Mouse (Mus musculus) G1E-ER4 (cell line): ENCODE results near the gene Gm3336. TPM values are rescaled to one million over a fixed set of nuclear protein-coding genes. Genes with fewer than 3 reads are reported as not detected.

Experiments used
- GATA1 ChIP-seq: IDR thresholded peaks from one replicate; pipeline ENCODE4 v1.8.0; 2012; ENCODE audit warnings: low read length, inconsistent platforms
- polyA plus RNA-seq: library from polyadenylated mRNA; stranded (reverse); fragments of >175 nt; gene quantifications from 2 replicates; pipeline ENCODE4 v1.2.3, GENCODE M21; 2012

Gene Gm3336
- polyA plus RNA-seq, 1 experiment = not detected

DNA sequence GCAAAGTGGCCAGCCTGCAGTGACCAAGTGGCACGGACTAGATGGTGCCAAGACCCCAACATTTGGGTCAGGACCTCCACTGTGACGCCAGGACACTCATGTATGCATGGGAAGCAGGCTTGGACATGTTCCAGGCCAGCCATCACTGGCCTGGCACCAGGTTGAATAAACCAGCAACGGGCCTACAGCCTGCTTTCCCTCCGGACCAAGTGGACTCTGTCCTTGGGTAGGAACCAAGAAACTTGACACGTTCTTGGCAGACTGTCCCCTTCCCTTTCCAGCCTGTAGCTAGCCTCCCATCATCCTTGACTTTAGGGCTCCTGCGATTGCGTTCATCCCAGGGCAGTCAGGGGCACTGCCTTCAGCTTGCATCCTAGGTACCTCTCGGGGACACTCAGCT lies 30.8 kb upstream of the Gm3336 start:
- no peak for TF ChIP-seq GATA1

DNA sequence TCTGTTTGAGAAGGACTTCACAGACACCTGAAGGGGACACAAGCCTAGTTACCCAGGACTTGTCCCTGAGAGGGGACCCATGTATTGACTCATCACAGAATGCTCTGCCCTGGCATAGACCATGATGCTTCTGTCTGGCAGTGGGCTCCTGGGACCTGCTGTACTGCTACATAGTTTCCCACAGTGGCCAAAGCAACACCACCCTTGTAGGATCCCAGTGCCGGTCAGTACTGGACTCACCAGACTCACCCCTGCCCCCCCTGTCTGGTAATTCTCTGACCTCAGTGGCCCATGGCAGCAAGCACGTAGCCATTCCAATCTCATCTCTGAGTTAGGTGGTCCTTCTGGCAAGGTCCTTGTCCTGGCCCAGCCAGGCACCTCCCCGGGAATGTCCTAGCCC lies 30.2 kb upstream of the Gm3336 start:
- no peak for TF ChIP-seq GATA1

DNA sequence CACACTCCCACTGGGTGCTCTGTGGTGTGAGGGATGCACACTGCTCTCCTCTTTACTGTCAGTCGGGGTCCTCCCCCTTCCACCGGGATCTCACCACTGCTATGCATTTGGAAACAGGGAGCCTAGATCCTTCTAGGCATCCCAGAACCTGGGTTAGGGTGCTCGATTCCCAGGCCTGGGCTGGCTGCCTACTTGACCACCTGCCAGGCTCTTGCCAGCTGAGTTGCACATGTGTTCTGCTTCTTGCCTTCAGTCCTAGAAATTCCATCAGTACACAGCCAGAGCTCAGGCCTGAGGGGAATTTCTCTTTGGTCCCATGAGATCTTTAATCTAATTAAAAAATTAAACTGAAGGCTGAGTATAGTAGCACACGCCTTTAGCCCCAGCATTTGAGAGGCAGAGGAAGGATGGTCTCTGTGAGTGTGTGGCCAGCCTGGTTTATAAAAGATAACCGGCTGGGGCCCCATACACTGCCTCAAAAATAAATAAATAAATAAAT lies 28.4 kb upstream of the Gm3336 start:
- no peak for TF ChIP-seq GATA1

GRCm38 (mm10) chr8:70691230-70691629 lies 27.1 kb upstream of the Gm3336 start:
- no peak for TF ChIP-seq GATA1

- no peak for TF ChIP-seq GATA1
Measured at GRCm38 (mm10) chr8:70691727-70692231, 26.6 kb upstream of the Gm3336 start.

- TF ChIP-seq GATA1 = no peak
Measured at GRCm38 (mm10) chr8:70693636-70694035, 24.7 kb upstream of the Gm3336 start.

DNA sequence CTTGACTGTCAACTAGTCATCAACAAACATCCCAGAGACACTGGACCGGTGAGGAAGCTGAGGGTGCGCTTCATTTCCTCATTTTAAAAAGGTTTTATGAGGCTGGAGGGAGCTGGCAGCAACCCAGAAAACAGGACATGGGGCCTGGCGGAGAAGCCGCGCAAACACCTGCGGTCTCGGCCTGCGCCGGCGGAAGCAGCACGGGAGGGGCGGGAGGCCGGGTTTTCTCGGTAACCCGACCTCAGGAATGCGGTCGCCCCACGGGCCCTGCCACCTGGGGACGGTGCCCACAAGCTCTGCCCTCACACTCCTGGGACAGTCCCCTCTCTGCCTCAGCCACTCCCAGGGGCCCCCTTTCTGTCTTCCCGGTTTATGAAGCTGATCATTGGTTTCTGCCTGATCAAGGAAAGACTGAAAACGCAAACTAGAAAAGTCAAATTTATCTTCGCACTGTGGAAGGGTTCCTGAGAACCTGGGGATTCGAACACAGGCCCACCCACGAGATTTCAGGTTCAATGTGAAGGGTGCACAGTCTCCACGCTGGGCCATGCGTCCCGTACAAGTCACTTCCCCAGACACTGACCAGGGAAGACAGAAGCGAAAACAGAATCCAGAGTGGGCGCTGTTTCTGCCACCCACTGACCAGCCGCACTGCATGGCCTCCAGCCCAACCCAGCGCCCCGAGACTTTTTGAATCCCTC lies 22.9 kb upstream of the Gm3336 start:
- no peak for TF ChIP-seq GATA1

DNA sequence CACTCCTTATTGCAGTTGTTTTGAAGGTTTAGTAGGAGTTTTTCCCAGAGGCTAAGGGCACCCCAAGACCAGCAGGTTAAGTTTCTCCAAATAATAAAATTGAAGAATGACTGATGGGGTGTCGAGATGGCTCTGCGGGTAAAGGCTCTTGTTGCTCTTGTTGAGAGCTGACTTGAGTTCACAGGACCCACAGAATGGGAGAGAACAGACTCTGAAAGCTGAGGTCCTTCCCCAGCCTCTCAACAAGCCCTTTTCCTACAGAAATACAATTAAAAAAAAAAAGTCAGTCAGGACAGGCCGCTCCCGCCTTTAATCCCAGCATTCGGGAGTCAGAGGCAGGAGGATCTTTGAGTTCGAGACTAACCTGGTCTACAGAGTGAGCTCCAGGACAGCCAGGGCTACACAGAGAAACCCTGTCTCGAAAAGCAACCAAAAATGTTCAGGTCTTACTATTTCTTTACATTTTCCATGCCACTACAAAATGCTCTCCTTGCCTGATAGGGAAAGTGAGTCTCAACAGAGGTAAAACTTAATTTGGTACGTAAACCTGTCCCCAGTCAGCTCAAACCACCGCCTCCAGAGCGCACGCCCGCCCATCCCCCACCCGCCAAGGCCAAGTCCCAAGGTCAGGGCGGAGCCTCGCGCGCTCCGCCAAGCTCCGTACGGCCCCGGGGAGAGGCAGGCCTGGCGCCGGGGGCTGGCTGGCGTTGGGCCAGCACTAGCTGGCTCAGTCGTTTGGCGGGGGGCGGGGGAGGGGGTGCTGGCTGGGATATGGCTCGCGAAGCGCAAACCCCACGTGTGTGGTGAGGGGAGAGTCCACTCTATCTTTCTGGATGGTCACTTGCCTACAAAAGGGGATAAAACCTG lies 22.1 kb upstream of the Gm3336 start:
- TF ChIP-seq GATA1 = no peak

GRCm38 (mm10) chr8:70696946-70697345 lies 21.4 kb upstream of the Gm3336 start:
- TF ChIP-seq GATA1 = no peak

- no peak for TF ChIP-seq GATA1
Measured at GRCm38 (mm10) chr8:70697366-70698250, 20.7 kb upstream of the Gm3336 start.

GRCm38 (mm10) chr8:70698310-70699109 lies 19.8 kb upstream of the Gm3336 start, which contains the start of gene Jund:
TSS of gene Jund (plus strand) at chr8:70698949.
- no peak for TF ChIP-seq GATA1

DNA sequence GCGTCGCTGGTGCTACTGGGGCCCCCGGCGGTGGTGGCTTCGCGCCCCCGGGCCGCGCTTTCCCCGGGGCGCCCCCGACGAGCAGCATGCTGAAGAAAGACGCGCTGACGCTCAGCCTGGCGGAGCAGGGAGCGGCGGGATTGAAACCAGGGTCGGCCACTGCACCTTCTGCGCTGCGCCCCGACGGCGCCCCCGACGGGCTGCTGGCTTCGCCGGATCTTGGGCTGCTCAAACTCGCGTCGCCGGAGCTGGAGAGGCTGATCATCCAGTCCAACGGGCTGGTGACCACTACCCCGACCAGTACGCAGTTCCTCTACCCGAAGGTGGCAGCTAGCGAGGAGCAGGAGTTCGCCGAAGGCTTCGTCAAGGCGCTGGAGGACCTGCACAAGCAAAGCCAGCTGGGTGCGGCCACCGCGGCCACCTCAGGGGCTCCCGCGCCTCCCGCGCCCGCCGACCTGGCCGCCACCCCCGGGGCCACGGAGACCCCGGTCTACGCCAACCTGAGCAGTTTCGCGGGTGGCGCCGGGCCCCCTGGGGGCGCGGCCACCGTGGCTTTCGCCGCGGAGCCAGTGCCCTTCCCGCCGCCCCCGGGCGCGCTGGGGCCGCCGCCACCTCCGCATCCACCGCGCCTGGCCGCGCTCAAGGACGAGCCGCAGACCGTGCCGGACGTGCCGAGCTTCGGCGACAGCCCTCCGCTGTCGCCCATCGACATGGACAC lies 19.1 kb upstream of the Gm3336 start:
- no peak for TF ChIP-seq GATA1

GRCm38 (mm10) chr8:70699834-70700554 lies 18.3 kb upstream of the Gm3336 start:
- TF ChIP-seq GATA1 = no peak

GRCm38 (mm10) chr8:70700555-70700922 lies 17.8 kb upstream of the Gm3336 start:
- no peak for TF ChIP-seq GATA1
